Mouse (Mus musculus) liver, embryonic 13.5 days (tissue): ENCODE results near the gene 2410015M20Rik. TPM values are rescaled to one million over a fixed set of nuclear protein-coding genes. Genes with fewer than 3 reads are reported as not detected.
"Not testable (repeated sequence)": the region's sequence is repeated elsewhere in the genome, so short reads cannot be mapped to it uniquely, and the experiment has no call there.

Source experiments
- ATAC-seq: fragments of 200-750 bp; cut with Nextera tagmentation; 2 replicates; pipeline ENCODE4 v1.8.0; 2017; ENCODE audit warnings: low read depth, mild to moderate bottlenecking, moderate number of reproducible peaks, moderate library complexity
- DNase-seq: peaks from one replicate; pipeline ENCODE4 v3.0.0; 2022
- H3K27ac ChIP-seq: fragments of 300-500 bp; sonication (generic); 2 replicates; pipeline ENCODE4 v1.5.1; 2015; ENCODE audit warnings: moderate library complexity, mild to moderate bottlenecking, inconsistent platforms
- H3K27me3 ChIP-seq: fragments of 300-500 bp; sonication (generic); 2 replicates; pipeline ENCODE4 v1.6.1; 2015; ENCODE audit warnings: mild to moderate bottlenecking, inconsistent platforms
- H3K36me3 ChIP-seq: fragments of 300-500 bp; sonication (generic); 2 replicates; pipeline ENCODE4 v1.6.1; 2015; ENCODE audit warnings: mild to moderate bottlenecking, inconsistent platforms
- H3K4me1 ChIP-seq: fragments of 300-500 bp; sonication (generic); replicated peaks from 2 replicates; pipeline ENCODE4 v1.6.1; 2015; ENCODE audit warnings: inconsistent platforms
- H3K4me2 ChIP-seq: fragments of 300-500 bp; sonication (generic); 2 replicates; pipeline ENCODE4 v1.6.1; 2015; ENCODE audit warnings: inconsistent platforms, mild to moderate bottlenecking, moderate library complexity
- H3K4me3 ChIP-seq: fragments of 300-500 bp; sonication (generic); replicated peaks from 2 replicates; pipeline ENCODE4 v1.5.1; 2015; ENCODE audit warnings: mild to moderate bottlenecking, inconsistent platforms
- H3K9ac ChIP-seq: fragments of 300-500 bp; sonication (generic); 2 replicates; pipeline ENCODE4 v1.6.1; 2015; ENCODE audit warnings: mild to moderate bottlenecking, inconsistent platforms
- H3K9me3 ChIP-seq: fragments of 300-500 bp; sonication (generic); replicated peaks from 2 replicates; pipeline ENCODE4 v1.6.1; 2016; ENCODE audit warnings: inconsistent platforms
- WGBS: fragments of 180-500 bp; shearing (Covaris S2); methylation state at CpG from one replicate; pipeline ENCODE4 v1.1.7; 2015; ENCODE audit not compliant: insufficient replicate concordance; 5-methylcytosine and 5-hydroxymethylcytosine counted together
- polyA plus RNA-seq: library from polyadenylated mRNA; unstranded; fragments of >200 nt; fragmentation: Nextera tagmentation; extraction: Ambion mirVana; gene quantifications from 2 replicates; pipeline ENCODE4 v1.2.1, GENCODE M21; 2015

2410015M20Rik gene
- polyA plus RNA-seq, 1 experiment from 2014 or later: 167 TPM

- Histone ChIP-seq H3K9me3 (no peaks in the 10 kb centered on the region), H3K4me3 (peak within 1 kb of the TSS; percentile 77), H3K27me3 (no peaks in the 10 kb centered on the region), H3K36me3 (peaks cover 45% of the 10 kb centered on the region), H3K9ac (peak within 1 kb of the TSS; percentile 89), H3K4me1 (peaks cover 70% of the 10 kb centered on the region), H3K27ac (peak within 1 kb of the TSS; percentile 87), H3K4me2 (peak within 1 kb of the TSS; percentile 93)
- DNase-seq: peak; percentile 91
- ATAC-seq: peak; percentile 43
- under 1% methylated on average over 52 of the region's 52 CpGs for WGBS
These were observed 3.8 kb upstream of the 2410015M20Rik start, which contains the start of gene Rpl36 for GRCm38 (mm10) chr17:56613236-56613844. TSS of gene Rpl36 (plus strand) at chr17:56613416.

GRCm38 (mm10) chr17:56612565-56612939 is 3.0 kb upstream of the 2410015M20Rik start:
- not testable (repeated sequence) for ATAC-seq, DNase-seq, H3K9me3 ChIP-seq, H3K27me3 ChIP-seq
- WGBS: 56% methylated on average over 10 of the region's 10 CpGs
- Histone ChIP-seq H3K4me1 (peaks cover 78% of the 10 kb centered on the region), H3K36me3 (peaks cover 42% of the 10 kb centered on the region), H3K27ac (peak overlapping the region; percentile 87), H3K4me2 (peak overlapping the region; percentile 86), H3K4me3 (peak overlapping the region; percentile 43), H3K9ac (peak overlapping the region; percentile 57)

- H3K4me1 ChIP-seq: peaks cover 81% of the 10 kb centered on the region
- peak; percentile 85 for DNase-seq
- no peaks in the 10 kb centered on the region for H3K9me3 ChIP-seq
- no peaks in the 10 kb centered on the region for H3K27me3 ChIP-seq
- H3K9ac ChIP-seq: peak overlapping the region; percentile 57
- WGBS: 8% methylated on average over 14 of the region's 14 CpGs
- peak; percentile 29 for ATAC-seq
- peak overlapping the region; percentile 87 for H3K27ac ChIP-seq
- H3K4me2 ChIP-seq: peak overlapping the region; percentile 86
- H3K36me3 ChIP-seq: peaks cover 42% of the 10 kb centered on the region
- H3K4me3 ChIP-seq: peak overlapping the region; percentile 43
These were observed 2.4 kb upstream of the 2410015M20Rik start for GRCm38 (mm10) chr17:56611861-56612564.

- WGBS: 61% methylated on average over 2 of the region's 2 CpGs
- H3K27ac ChIP-seq: peak overlapping the region; percentile 87
- peak overlapping the region; percentile 43; the same call in 1 of the 2 replicates for H3K4me3 ChIP-seq
- DNase-seq (no peak), ATAC-seq (no peak)
- H3K4me2 ChIP-seq: peak overlapping the region; percentile 86
- peaks cover 75% of the 10 kb centered on the region for H3K4me1 ChIP-seq
- no peaks in the 10 kb centered on the region for H3K9me3 ChIP-seq
- peaks cover 42% of the 10 kb centered on the region for H3K36me3 ChIP-seq
- H3K27me3 ChIP-seq: no peaks in the 10 kb centered on the region
- H3K9ac ChIP-seq: peak overlapping the region; percentile 1; the same call in 1 of the 2 replicates
These were observed 1.8 kb upstream of the 2410015M20Rik start for GRCm38 (mm10) chr17:56611323-56611722.

- ATAC-seq (no peak), DNase-seq (no peak)
- H3K4me2 ChIP-seq: peak overlapping the region; percentile 86
- peak overlapping the region; percentile 87 for H3K27ac ChIP-seq
- H3K9me3 ChIP-seq: no peaks in the 10 kb centered on the region
- H3K9ac ChIP-seq: peak overlapping the region; percentile 86
- 29% methylated on average over 5 of the region's 5 CpGs for WGBS
- H3K36me3 ChIP-seq: peaks cover 44% of the 10 kb centered on the region
- no peaks in the 10 kb centered on the region for H3K27me3 ChIP-seq
- H3K4me3 ChIP-seq: peak overlapping the region; percentile 73
- peaks cover 51% of the 10 kb centered on the region for H3K4me1 ChIP-seq
These were observed 872 bp downstream of the 2410015M20Rik start for GRCm38 (mm10) chr17:56608699-56609098.

GRCm38 (mm10) chr17:56607521-56608062 is 2.0 kb downstream of the 2410015M20Rik start:
- no peak for DNase-seq
- no peak overlapping the region for H3K27ac ChIP-seq
- ATAC-seq: no peak
- peak overlapping the region; percentile 86; the same call in 1 of the 2 replicates for H3K9ac ChIP-seq
- no peaks in the 10 kb centered on the region for H3K9me3 ChIP-seq
- H3K4me1 ChIP-seq: peaks cover 46% of the 10 kb centered on the region
- no peaks in the 10 kb centered on the region for H3K27me3 ChIP-seq
- H3K4me2 ChIP-seq: peak overlapping the region; percentile 86
- H3K36me3 ChIP-seq: peaks cover 55% of the 10 kb centered on the region
- WGBS: 72% methylated on average over 3 of the region's 3 CpGs
- H3K4me3 ChIP-seq: no peak overlapping the region

- no peak for ATAC-seq
- no peak overlapping the region for H3K27ac ChIP-seq
- H3K4me2 ChIP-seq: no peak overlapping the region
- DNase-seq: no peak
- 89% methylated on average over 9 of the region's 9 CpGs for WGBS
- H3K9ac ChIP-seq: no peak overlapping the region
- H3K9me3 ChIP-seq: no peaks in the 10 kb centered on the region
- H3K36me3 ChIP-seq: peaks cover 76% of the 10 kb centered on the region
- no peaks in the 10 kb centered on the region for H3K27me3 ChIP-seq
- H3K4me1 ChIP-seq: peaks cover 24% of the 10 kb centered on the region
- H3K4me3 ChIP-seq: no peak overlapping the region
These were observed 4.1 kb downstream of the 2410015M20Rik start for GRCm38 (mm10) chr17:56605431-56605830.

GRCm38 (mm10) chr17:56604422-56604821 is 5.1 kb downstream of the 2410015M20Rik start:
- Histone ChIP-seq H3K4me2 (no peak overlapping the region), H3K9me3 (no peaks in the 10 kb centered on the region), H3K27ac (no peak overlapping the region), H3K4me3 (no peak overlapping the region), H3K4me1 (peaks cover 19% of the 10 kb centered on the region), H3K36me3 (peaks cover 86% of the 10 kb centered on the region), H3K9ac (no peak overlapping the region), H3K27me3 (no peaks in the 10 kb centered on the region)
- DNase-seq: no peak
- WGBS: 92% methylated on average over 3 of the region's 3 CpGs
- ATAC-seq: no peak

- no peaks in the 10 kb centered on the region for H3K27me3 ChIP-seq
These were observed 5.5 kb downstream of the 2410015M20Rik start for GRCm38 (mm10) chr17:56604070-56604380.

GRCm38 (mm10) chr17:56603186-56604069 is 6.1 kb downstream of the 2410015M20Rik start:
- whole genome bisulfite sequencing: 95% methylated on average over 28 of the region's 28 CpGs
- DNase-seq: no peak
- H3K4me3 ChIP-seq: no peak overlapping the region
- no peak overlapping the region for H3K4me2 ChIP-seq
- no peak overlapping the region for H3K27ac ChIP-seq
- H3K36me3 ChIP-seq: peaks cover 90% of the 10 kb centered on the region
- H3K9ac ChIP-seq: no peak overlapping the region
- ATAC-seq: no peak
- H3K4me1 ChIP-seq: peaks cover 11% of the 10 kb centered on the region
- no peaks in the 10 kb centered on the region for H3K27me3 ChIP-seq
- H3K9me3 ChIP-seq: no peaks in the 10 kb centered on the region

More at GRCm38 (mm10) chr17:56604070-56604380, 5.5 kb downstream of the 2410015M20Rik start:
- H3K9ac ChIP-seq: no peak overlapping the region
- H3K4me3 ChIP-seq: no peak overlapping the region
- H3K36me3 ChIP-seq: peaks cover 90% of the 10 kb centered on the region
- H3K4me1 ChIP-seq: peaks cover 17% of the 10 kb centered on the region
- ATAC-seq (no peak), DNase-seq (no peak)
- no peak overlapping the region for H3K27ac ChIP-seq
- no peak overlapping the region for H3K4me2 ChIP-seq
- 86% methylated on average over 9 of the region's 9 CpGs for WGBS
- H3K9me3 ChIP-seq: no peaks in the 10 kb centered on the region
